Mouse (Mus musculus) cerebellum, postnatal 4 days (tissue): Measurements from ENCODE around the gene Clpx.

Experiments used
- DNase-seq, 2 experiments: peaks; one replicate each; pipeline ENCODE4 v3.0.0; 2022; ENCODE audit warnings: low spot score in 2 of 2, mixed read lengths in 1 of 2

Clpx gene

DNA sequence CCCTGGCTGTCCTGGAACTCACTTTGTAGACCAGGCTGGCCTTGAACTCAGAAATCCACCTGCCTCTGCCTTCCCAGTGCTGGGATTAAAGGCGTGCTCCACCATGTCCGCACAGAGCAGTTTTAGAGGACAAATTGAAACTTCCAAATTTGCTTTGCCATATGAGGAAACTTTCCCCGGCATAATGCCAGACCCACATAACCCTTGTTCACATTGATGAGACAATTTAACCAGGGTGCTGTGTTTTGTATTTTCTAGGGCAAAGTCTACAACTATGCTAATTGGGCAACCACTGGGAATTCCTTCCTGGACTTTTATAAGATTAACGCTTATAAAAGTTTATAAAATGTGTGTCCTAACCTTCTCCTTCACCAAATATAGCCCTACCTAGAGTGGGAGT lies 4.1 kb upstream of the Clpx start:
- DNase-seq: no peak

DNA sequence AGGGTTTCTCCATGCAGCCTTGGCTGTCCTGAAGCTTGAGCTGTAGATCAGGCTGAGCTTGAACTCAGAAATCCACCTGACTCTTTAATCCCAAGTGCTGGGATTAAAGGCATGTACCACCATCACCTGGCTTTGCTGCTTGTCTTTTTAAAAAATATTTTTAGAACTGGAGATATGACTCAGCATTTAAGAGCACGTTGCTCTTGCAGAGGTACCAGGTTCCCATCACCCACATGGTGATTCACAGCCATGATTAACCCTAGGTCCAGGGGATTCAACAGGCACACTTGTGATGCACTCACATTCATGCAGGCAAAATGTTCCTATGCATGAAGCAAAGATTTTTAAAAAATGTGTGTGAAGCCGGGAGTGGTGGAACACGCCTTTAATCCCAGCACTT lies 1.6 kb upstream of the Clpx start:
- no peak for DNase-seq

DNA sequence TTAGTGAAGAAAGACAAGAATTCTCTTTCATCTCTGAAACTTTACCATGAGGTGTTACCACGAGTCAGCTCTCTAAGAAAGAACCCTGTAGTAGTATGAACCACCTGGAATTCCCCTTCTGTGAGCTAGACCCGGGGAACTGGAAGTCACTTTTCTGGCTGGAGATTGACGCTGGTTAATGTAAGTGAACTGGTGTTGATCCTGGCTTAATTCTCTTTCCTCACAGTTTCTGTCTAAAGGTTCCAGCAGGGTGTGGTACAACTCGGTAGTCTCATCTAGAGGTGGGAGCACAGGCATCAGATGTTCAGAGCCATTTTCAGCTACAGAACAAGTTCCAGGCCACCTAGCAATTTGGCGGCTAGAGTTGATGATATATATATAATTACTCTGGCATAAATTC lies 941 bp upstream of the Clpx start:
- no peak for DNase-seq

DNA sequence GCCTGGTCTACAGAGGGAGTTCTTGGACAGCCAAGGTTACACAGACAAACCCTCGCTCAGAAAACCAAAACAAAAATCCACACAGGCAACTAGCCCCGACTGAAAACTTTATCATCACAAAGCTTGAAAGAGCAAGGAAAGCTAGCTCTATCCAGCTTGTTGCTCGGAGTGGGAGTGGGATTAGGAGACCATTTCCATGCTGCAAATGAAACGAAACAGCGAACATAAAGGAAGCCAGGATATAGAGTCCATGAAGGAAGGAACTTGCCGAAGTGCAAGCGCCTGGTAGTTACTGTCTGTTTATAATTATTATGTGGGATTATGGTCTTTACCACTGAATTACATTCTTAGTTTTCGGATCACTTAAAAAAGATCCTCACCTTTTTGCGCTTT lies 484 bp upstream of the Clpx start:
- no peak for DNase-seq

DNA sequence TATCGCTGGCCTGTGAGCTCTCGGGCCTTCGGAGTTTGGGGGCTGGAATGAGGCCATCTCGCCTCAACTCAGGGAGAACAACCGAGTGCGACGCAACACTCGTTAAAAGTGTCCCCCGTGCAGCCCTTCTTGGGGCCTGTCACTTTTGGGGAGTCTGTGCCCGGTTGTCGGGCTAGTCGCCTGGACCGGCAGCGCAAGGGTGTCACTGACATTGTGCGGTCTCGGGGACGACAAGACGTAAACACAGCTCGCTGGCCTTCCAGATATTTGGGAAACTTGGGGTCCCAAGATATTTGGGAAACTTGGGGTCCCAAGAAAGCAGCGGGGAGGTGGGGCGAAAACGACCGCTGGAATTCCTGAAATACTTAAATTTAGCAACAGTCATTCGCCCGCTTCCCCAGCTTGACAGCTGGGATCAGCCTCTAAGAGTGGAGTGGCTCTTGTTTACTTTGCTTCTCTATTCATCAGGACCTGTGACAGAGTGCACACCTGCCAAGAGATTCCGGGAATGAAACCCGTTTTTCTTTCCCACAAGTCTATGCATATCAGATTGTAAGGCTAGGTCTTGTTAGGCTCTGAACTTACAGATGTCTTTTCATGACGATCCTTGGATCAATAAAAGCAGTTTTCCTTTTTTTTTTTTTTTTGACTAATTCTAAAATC lies 787 bp downstream of the Clpx start:
- no peak for DNase-seq

DNA sequence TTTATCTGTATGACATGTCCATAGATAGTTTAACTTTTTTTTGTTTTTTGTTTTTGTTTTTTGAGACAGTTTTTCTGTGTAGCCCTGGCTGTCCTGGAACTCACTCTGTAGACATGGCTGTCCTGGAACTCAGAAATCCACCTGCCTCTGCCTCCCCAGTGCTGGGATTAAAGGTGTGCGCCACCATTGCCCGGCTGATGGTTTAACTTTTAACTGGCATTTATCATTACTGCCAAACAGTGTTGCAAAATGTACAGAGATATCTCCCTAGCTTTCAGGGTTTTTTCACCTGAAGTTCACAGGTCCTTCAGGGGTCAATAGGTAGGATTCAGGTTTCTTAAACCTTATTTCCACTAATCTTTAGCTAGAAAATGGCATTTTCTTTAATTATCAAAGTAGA lies 3.0 kb downstream of the Clpx start:
- no peak for DNase-seq

DNA sequence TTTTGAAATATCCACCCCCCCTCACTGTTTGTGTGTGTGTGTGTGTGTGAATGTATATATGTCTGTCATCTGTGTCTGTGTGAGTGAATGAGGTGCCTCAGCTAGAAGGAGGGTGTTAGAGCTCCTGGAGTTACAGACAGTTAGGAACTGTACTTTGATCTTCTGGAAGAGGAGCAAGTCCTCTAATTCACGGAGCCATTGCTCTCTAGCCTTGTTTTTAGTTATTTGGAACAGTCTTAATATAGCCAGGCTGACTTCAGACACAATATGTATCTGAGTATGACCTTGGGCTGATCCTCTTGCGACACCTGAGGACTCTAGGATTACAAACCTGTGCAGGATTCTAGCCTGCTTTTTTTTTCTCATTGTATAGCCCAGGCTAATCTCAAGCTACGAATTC lies 4.7 kb downstream of the Clpx start:
- DNase-seq: no peak

DNA sequence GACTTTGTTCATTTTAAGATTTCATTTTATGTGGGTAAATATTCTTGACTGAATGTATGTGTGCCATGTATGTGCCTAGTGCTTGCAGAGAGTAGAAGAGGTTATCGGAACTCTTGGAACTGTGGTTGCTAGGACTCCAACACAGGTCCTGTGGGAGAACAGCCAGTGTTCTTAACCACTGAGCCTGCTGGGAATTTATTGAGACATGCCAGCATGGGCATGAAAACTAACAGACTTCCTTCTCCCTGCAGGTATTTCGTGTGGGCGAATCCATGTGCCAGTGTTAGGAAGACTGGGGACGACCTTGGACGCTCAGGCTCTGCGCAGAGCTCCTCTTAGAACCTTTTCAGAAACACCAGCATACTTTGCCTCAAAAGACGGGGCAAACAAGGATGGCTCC lies 5.6 kb downstream of the Clpx start:
- no peak for DNase-seq

DNA sequence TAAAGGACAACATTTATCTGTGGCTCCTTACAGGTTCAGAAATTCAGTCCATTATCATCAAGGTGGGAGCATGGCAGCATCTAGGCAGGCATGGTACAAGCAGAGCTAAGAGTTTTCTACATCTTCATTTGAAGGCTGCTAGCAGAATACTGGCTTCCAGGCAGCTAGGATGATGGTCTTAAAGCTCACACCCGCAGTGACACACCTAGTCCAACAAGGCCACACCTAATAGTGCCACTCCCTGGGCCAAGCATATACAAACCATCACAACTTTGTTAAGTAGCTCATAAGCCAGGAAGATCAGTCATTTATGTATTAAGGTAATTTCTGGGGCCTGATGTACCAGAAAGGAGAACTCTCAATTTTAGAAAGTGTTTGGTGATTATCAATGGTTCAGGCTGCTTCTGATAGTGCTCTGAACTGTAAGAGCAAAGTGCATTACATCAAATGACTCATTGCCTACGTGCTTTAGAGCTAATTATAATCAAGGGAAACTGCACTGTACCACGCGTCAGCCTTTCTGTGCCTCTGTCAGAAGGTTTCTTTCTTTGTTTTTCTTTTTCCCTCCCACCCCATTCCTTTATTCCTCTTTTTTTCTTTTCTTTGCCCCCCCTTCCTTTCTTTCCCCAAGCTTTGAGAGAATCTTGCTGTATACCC lies 8.4 kb downstream of the Clpx start:
- DNase-seq: no peak

DNA sequence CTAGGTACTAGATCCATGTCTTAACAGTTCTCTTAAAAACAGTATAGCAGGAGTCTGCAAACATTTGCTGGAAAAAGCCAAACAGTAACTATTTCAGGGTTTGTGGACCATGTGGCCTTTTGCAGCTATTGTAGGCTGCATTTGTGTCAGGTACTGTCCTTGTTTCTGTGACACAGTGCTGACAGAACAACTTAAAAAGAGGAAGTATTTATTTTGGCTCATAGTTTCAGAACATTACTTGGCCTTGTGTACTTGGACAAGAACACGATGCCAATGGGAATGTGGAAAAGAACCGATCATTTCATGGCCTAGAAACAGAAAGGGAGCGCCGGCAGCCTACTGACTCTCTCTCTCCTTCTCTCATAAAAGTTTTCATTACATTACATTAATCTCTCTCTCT lies 9.5 kb downstream of the Clpx start:
- DNase-seq: no peak

DNA sequence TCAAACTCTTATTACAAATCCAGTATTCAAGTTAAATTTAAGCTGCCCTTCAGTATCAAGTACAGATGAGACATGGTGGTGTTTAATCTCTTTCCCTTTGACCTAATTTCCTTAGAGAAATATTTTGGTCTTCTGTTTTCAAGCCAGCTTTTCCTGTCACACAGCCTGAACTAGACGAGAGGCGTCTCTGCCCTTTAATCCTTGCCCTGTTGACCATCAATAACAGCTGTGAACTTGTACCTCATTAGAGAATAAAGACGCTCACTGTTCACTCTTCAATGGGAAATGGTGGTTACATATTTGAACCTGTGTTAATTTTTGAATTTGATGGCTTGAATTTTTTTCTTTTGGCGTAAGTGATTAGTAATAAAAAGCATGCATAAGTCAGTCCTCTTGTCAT lies 10.2 kb downstream of the Clpx start:
- DNase-seq: no peak

DNA sequence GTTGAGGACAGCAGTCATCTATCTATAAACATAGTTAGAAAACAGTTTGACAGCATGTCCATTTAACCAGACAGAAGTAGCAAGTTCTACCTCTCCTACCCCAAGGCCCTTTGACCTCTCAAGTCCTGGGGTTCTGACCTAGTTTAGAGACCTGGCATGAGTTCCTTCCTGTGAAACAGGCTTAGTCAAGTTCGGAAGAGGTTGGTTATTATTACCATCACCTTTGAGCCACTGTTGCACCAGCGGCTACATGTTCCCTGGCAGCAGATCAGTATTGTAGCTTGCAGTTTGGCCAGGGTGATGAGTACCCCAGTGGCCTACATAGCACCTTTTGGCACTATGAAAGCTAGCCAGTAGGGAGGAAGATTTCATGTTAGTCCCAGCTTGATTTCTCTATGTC lies 12.6 kb downstream of the Clpx start:
- no peak for DNase-seq

DNA sequence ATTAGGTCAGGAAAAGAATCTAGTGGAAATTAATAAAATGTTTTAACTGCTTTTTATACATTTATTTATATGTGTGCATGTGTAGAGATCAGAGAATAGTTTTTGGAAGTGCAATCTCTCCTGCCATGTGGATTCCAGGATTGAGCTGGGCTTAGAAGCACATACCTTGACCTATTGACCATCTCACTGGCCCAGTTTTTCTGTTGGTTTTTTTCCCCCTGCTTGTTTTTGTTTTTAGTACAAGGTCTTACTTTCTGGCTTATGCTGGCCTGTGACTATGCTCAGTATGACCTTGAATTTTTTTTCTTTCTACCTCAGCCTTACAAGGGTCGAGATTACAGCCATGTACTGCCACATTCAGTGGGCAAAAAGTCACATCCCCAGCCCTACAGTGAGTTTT lies 14.0 kb downstream of the Clpx start:
- no peak for DNase-seq

DNA sequence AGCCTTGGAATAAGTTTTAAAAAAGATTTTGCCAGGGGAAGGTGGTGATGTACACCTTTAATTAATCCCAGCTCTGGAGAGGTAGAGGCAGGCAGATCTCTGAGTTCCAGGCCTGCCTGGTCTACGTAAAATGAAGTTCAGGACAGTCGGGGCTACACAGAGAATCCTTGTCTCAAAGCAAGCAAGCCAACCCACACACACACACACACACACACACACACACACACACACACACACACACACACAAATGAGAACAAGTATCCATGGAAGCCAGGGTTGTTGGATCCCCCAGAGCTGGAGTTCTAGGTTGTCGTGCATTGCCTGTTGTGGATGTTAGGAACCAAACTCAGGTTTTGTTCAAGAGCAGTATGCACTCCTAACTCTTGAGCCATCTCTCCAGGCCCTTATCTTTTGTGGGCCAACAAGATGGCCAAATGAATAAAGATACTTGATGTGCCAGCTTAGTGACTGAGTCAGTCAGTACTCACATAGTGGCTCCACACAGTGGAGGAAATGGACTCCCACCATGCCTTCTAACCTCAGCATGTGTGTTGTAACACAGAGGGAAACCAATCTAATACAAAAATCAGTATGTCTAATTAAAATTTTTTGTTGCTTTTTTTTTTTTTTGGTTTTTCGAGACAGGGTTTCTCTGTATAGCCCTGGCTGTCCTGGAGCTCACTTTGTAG lies 18.8 kb downstream of the Clpx start:
- no peak for DNase-seq

DNA sequence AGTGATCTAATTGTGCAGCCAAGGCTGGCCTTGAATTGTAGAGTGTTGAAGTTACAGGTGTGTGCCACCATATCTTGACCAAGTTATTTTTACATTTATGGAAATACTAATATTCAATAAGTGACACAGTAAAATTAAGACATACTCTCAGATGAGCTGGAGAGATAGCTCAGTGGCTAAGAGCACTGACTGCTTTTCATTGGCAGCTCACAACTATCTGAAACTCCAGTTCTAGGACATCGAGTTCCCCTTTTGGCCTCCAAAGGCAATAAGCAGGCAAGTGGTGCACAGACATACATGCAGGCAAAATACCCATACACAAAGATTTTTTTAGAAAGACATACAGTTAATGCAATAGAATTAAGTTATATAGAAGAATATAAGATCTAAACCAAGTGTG lies 19.8 kb downstream of the Clpx start:
- DNase-seq: no peak

DNA sequence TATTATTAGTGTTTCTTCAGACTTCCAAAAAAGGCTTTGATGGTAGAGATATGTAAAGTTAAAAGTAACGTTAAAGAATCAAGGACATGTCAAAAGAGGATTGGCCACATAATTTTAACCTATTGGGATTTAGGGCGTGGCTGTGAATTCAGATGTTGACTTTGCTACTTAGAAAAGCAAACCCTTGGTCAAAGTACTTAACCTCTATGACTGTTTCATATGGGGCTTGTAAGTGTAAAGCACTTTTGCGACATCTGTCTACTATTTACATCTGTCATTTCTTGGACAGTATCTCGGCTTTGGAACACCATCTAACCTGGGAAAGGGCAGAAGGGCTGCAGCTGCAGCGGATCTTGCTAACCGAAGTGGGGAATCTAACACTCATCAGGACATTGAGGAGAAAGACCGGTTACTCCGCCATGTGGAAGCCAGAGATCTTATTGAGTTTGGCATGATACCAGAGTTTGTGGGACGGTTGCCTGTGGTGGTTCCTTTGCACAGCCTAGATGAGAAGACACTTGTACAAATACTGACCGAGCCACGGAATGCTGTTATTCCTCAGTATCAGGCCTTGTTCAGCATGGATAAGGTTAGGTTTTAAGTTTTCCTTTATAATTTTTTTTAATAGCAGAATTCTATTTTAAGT lies 28.3 kb downstream of the Clpx start:
- no peak for DNase-seq

DNA sequence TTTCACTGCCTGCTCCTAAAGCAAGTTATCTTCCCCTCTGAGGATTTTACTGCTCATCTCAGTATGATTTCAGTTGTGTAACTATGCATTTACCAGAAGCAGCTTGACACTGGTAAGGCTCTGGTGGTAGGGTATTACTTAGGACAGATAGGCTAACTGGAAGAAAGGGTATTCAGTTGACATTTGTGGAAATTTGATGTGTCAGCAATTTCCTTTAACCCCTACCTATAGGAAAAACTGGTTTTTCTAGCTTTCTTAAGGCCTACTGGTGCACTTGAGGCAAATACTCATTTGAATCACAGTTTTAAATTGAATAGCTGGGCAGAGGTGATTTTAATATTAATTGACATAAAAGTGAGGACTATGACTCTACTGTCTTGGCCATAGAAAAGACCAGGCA lies 31.9 kb downstream of the Clpx start:
- DNase-seq: no peak

DNA sequence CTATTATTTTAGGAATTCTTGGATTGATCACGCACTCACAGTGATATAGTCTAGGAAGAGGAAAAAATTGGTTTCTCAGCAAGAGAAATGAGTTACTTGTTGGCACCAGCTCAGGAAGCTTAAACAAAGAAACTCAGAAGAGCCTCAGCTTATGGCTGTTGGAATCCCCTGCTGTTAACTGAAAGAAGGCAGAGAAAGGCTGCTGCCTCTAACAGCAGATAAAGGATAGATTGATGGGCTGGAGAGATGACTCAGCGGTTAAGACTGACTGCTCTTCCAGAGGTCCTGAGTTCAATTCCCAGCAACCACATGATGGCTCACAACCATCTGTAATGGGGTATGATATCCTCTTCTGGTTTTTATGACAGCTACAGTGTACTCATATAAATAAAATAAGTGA lies 33.3 kb downstream of the Clpx start:
- DNase-seq: no peak

DNA sequence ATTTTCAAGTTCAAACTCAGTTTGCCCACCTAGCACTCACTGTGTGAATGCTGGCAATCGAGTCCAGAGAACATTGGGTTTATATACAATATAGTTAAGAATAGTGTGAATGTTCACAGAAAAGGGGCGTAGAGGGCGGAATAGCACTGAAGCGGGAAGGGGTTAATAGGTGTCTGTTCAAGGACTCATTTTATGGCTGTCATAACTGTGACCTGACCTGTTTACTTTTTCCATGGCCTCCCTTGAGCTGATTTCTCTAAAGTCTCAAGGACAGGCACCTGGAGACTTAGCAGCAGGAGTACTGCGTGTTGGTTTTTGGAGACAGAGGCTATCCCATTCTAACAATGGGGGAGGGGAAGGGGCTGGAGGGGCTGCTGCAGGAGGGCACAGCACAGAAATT lies 39.9 kb downstream of the Clpx start:
- no peak for DNase-seq

DNA sequence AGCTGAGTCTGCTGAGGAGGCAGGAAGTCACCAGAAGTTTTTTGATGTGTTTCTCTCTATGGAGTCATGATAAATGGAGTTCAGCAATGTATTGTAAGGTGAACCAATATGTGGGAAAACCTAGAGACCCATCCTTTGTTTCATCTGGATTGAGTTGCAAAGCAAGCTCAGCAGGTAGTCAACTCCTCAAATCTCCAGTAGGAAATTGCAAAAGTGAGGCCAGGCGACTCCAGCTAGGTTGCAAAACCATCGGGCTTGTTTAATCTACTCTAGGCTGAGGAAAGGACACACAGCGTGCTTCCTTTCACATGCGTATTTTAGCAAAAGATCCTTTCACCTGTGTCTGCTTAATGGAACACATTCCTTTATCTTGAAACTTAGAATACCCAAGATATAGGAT lies 45.1 kb downstream of the Clpx start:
- DNase-seq: no peak

DNA sequence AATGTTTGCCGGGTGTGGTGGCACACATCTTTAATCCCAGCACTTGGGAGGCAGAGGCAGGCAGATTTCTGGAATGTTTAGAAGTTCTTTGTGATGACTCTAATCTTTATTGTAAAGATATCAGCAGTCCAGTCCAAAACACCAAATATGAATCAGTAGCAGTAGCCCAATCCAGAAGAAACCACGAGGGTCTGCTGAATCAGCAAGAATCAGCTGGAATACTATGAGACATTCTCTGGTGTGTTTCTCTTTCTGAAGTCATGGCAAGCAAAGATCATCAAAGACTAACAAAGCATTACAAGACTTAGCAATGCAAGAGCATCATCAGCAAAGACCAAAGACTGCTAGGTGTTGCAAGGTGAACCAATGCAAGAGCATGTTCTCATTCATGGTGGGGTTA lies 46.4 kb downstream of the Clpx start:
- no peak for DNase-seq

DNA sequence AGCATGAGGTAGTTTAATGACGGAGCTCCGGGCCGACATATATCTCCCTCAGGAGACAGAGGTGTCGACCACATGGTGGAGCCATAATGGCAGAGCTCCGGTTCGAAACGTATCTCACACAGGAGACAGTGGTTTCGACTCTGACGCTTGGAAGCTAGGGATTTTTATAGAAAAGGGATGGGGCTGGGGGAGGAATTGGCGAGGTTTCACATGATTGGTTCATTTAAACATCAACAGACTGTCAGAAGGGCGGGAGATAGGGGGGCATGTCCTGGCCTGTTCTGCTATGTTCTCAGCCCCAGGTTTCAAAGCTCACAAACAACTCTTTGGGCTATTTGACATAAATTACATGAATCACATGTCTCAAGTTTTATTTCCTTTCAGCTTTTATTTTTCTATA lies 51.4 kb downstream of the Clpx start:
- DNase-seq: peak in 1 of 2 experiments; percentile 2
